Mouse (Mus musculus) brown adipose tissue, adult 24 weeks (tissue): ENCODE measurements around the gene Zscan4-ps2. TPM values are rescaled to one million over a fixed set of nuclear protein-coding genes. Genes with fewer than 3 reads are reported as not detected.
"Not testable (repeated sequence)": the region's sequence is repeated elsewhere in the genome, so short reads cannot be mapped to it uniquely, and the experiment has no call there.

Experiments
- H3K27ac ChIP-seq: fragments of 200-500 bp; replicated peaks from 2 replicates; pipeline ENCODE4 v1.5.1; 2012; ENCODE audit warnings: low read depth, mild to moderate bottlenecking, low read length
- H3K4me1 ChIP-seq: fragments of 200-500 bp; 2 replicates; pipeline ENCODE4 v1.6.1; 2012; ENCODE audit warnings: low read length, mixed read lengths; ENCODE audit not compliant: control insufficient read depth, insufficient read depth, insufficient read length
- H3K4me3 ChIP-seq: fragments of 200-500 bp; 2 replicates; pipeline ENCODE4 v1.5.1; 2012; ENCODE audit warnings: low read depth, mild to moderate bottlenecking, low read length, moderate library complexity; ENCODE audit not compliant: insufficient read depth
- polyA plus RNA-seq: library from polyadenylated mRNA; stranded (reverse); fragments of >200 nt; gene quantifications from 2 replicates; pipeline ENCODE4 v1.2.4, GENCODE M21; 2012; ENCODE audit not compliant: missing spikeins, insufficient read depth, insufficient read length

Gene Zscan4-ps2
- not detected in 2 replicates for polyA plus RNA-seq

- not testable (repeated sequence) for H3K4me1 ChIP-seq, H3K4me3 ChIP-seq, H3K27ac ChIP-seq
Observed at GRCm38 (mm10) chr7:11514010-11514409, at the start of gene Zscan4-ps2. Gene Zscan4-ps2, plus strand, starts transcription at chr7:11514310.

Other genes starting within 250 kb of the Zscan4-ps2 start
- gene Zscan4e, start 203.6 kb upstream of the Zscan4-ps2 start, polyA plus RNA-seq = not detected in 2 replicates
- gene Zscan4f, start 116.4 kb upstream of the Zscan4-ps2 start, polyA plus RNA-seq = not detected in 2 replicates
- not detected in 2 replicates for gene Zscan4-ps3, start 95.0 kb downstream of the Zscan4-ps2 start, polyA plus RNA-seq
- gene Vmn1r72, start 165.8 kb downstream of the Zscan4-ps2 start, polyA plus RNA-seq = not detected in 2 replicates
- gene Vmn1r73, start 216.0 kb downstream of the Zscan4-ps2 start, polyA plus RNA-seq = not detected in 2 replicates